Mouse (Mus musculus): ENCODE results near the gene Txndc2. TPM values are rescaled to one million over a fixed set of nuclear protein-coding genes. Genes with fewer than 3 reads are reported as not detected.

The Txndc2 gene
- polyA plus RNA-seq, 2 experiments, result not detected

- Histone ChIP-seq H3K9ac (replicated peaks) (no peak overlapping the region), H3K27me3 (ENCODE audit: control insufficient read depth, insufficient read depth, low read length) (no peaks in the 10 kb centered on the region), H3K4me3 (ENCODE audit: insufficient read depth in 1 of 2, low read depth in 2 of 2, low read length in 2 of 2) (no peak overlapping the region), H3K4me1 (replicated peaks; ENCODE audit: control insufficient read depth in 2 of 2, insufficient read depth in 2 of 2, low read length in 1 of 2) (no peaks in the 10 kb centered on the region), H3K36me3 (replicated peaks; ENCODE audit: control insufficient read depth, insufficient read depth, low read depth) (no peaks in the 10 kb centered on the region), H3K4me2 (ENCODE audit: low read depth) (no peak overlapping the region), H3K27ac (no peak overlapping the region), H3K9me3 (ENCODE audit: control insufficient read depth, low read length) (no peaks in the 10 kb centered on the region)
- 70% methylated on average over 6 of the region's 6 CpGs for WGBS (ENCODE audit: insufficient replicate concordance)
- TF ChIP-seq EP300 (IDR thresholded peaks at IDR 0.05; ENCODE audit: low read depth) (no peak), CTCF (IDR thresholded peaks at IDR 0.05; ENCODE audit: low read depth) (no peak)
- ATAC-seq (ENCODE audit: insufficient read depth) (no peak), DNase-seq (ENCODE audit: low read depth in 3 of 3, low spot score in 3 of 3) (no peak)
These were observed 15.7 kb downstream of the Txndc2 start for GRCm38 (mm10) chr17:65626301-65626700.

GRCm38 (mm10) chr17:65625563-65625962 lies 16.4 kb downstream of the Txndc2 start:
- Histone ChIP-seq H3K27ac (no peak overlapping the region), H3K9ac (replicated peaks) (no peak overlapping the region), H3K4me3 (ENCODE audit: insufficient read depth in 1 of 2, low read depth in 2 of 2, low read length in 2 of 2) (no peak overlapping the region), H3K36me3 (replicated peaks; ENCODE audit: control insufficient read depth, insufficient read depth, low read depth) (no peaks in the 10 kb centered on the region), H3K27me3 (ENCODE audit: control insufficient read depth, insufficient read depth, low read length) (no peaks in the 10 kb centered on the region), H3K4me1 (replicated peaks; ENCODE audit: control insufficient read depth in 2 of 2, insufficient read depth in 2 of 2, low read length in 1 of 2) (no peaks in the 10 kb centered on the region), H3K9me3 (ENCODE audit: control insufficient read depth, low read length) (no peaks in the 10 kb centered on the region), H3K4me2 (ENCODE audit: low read depth) (no peak overlapping the region)
- 65% methylated on average over 6 of the region's 6 CpGs for WGBS (ENCODE audit: insufficient replicate concordance)
- TF ChIP-seq EP300 (IDR thresholded peaks at IDR 0.05; ENCODE audit: low read depth), result no peak
- no peak for TF ChIP-seq CTCF (IDR thresholded peaks at IDR 0.05; ENCODE audit: low read depth)
- ATAC-seq (ENCODE audit: insufficient read depth) (no peak), DNase-seq (ENCODE audit: low read depth in 3 of 3, low spot score in 3 of 3) (no peak)

- Histone ChIP-seq H3K4me1 (replicated peaks; ENCODE audit: control insufficient read depth in 2 of 2, insufficient read depth in 2 of 2, low read length in 1 of 2) (no peaks in the 10 kb centered on the region), H3K27ac (no peak overlapping the region), H3K36me3 (replicated peaks; ENCODE audit: control insufficient read depth, insufficient read depth, low read depth) (no peaks in the 10 kb centered on the region), H3K4me3 (ENCODE audit: insufficient read depth in 1 of 2, low read depth in 2 of 2, low read length in 2 of 2) (no peak overlapping the region), H3K27me3 (ENCODE audit: control insufficient read depth, insufficient read depth, low read length) (no peaks in the 10 kb centered on the region), H3K9me3 (ENCODE audit: control insufficient read depth, low read length) (no peaks in the 10 kb centered on the region), H3K4me2 (ENCODE audit: low read depth) (no peak overlapping the region), H3K9ac (replicated peaks) (no peak overlapping the region)
- DNase-seq (ENCODE audit: low read depth in 3 of 3, low spot score in 3 of 3), result no peak
- ATAC-seq (ENCODE audit: insufficient read depth), result no peak
- TF ChIP-seq EP300 (IDR thresholded peaks at IDR 0.05; ENCODE audit: low read depth), result no peak
- TF ChIP-seq CTCF (IDR thresholded peaks at IDR 0.05; ENCODE audit: low read depth), result no peak
These were observed 18.8 kb downstream of the Txndc2 start for GRCm38 (mm10) chr17:65623130-65623529.

- DNase-seq (ENCODE audit: low read depth in 3 of 3, low spot score in 3 of 3), result no peak
- Histone ChIP-seq H3K36me3 (replicated peaks; ENCODE audit: control insufficient read depth, insufficient read depth, low read depth) (no peaks in the 10 kb centered on the region), H3K4me1 (replicated peaks; ENCODE audit: control insufficient read depth in 2 of 2, insufficient read depth in 2 of 2, low read length in 1 of 2) (no peaks in the 10 kb centered on the region; a peak in 1 of 4 replicates), H3K4me3 (ENCODE audit: insufficient read depth in 1 of 2, low read depth in 2 of 2, low read length in 2 of 2) (no peak overlapping the region), H3K9me3 (ENCODE audit: control insufficient read depth, low read length) (no peaks in the 10 kb centered on the region), H3K9ac (replicated peaks) (no peak overlapping the region), H3K4me2 (ENCODE audit: low read depth) (no peak overlapping the region), H3K27me3 (ENCODE audit: control insufficient read depth, insufficient read depth, low read length) (no peaks in the 10 kb centered on the region), H3K27ac (no peak overlapping the region)
- no peak for TF ChIP-seq CTCF (IDR thresholded peaks at IDR 0.05; ENCODE audit: low read depth)
- no peak for TF ChIP-seq EP300 (IDR thresholded peaks at IDR 0.05; ENCODE audit: low read depth)
- no peak for ATAC-seq (ENCODE audit: insufficient read depth)
- 78% methylated on average over 2 of the region's 2 CpGs for WGBS (ENCODE audit: insufficient replicate concordance)
These were observed 23.5 kb downstream of the Txndc2 start for GRCm38 (mm10) chr17:65618431-65618830.

GRCm38 (mm10) chr17:65615678-65616077 lies 26.3 kb downstream of the Txndc2 start:
- H3K9ac ChIP-seq (replicated peaks), result no peak overlapping the region
- H3K4me2 ChIP-seq (ENCODE audit: low read depth), result no peak overlapping the region
- no peaks in the 10 kb centered on the region for H3K9me3 ChIP-seq (ENCODE audit: control insufficient read depth, low read length)
- 36% methylated on average over 3 of the region's 3 CpGs for WGBS (ENCODE audit: insufficient replicate concordance)
- no peaks in the 10 kb centered on the region for H3K27me3 ChIP-seq (ENCODE audit: control insufficient read depth, insufficient read depth, low read length)
- no peak overlapping the region for H3K4me3 ChIP-seq (ENCODE audit: insufficient read depth in 1 of 2, low read depth in 2 of 2, low read length in 2 of 2)
- TF ChIP-seq EP300 (IDR thresholded peaks at IDR 0.05; ENCODE audit: low read depth) (no peak), CTCF (IDR thresholded peaks at IDR 0.05; ENCODE audit: low read depth) (no peak)
- peaks cover 4 to 5% of the 10 kb centered on the region in 2 experiments for H3K4me1 ChIP-seq (replicated peaks; ENCODE audit: control insufficient read depth in 2 of 2, insufficient read depth in 2 of 2, low read length in 1 of 2)
- H3K27ac ChIP-seq, result no peak overlapping the region
- no peaks in the 10 kb centered on the region for H3K36me3 ChIP-seq (replicated peaks; ENCODE audit: control insufficient read depth, insufficient read depth, low read depth)
- DNase-seq (ENCODE audit: low read depth in 3 of 3, low spot score in 3 of 3), result no peak
- no peak for ATAC-seq (ENCODE audit: insufficient read depth)
